Mouse (Mus musculus): ENCODE results near the gene Ccdc32. TPM values are rescaled to one million over a fixed set of nuclear protein-coding genes. Genes with fewer than 3 reads are reported as not detected.

Gene Ccdc32
- polyA plus RNA-seq, 1 experiment from 2014 or later: 19.2 TPM

DNA sequence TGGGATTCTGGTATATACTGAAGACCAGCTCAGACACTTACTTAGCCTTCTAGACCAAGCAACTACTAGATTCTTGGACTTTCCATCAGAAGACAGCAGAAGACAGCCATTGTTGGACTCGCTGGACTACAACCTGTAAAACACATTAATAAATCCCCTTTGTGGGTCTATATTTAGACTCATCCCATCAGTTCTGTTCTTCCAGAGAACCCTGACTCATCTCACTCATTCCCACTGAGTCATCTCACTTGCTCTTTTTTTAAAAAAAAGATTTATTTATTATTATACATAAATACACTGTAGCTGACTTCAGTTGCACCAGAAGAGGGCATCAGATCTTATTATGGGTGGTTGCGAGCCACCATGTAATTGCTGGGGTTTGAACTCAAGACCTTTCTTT is 19.8 kb downstream of the Ccdc32 start:
- peaks cover 18% of the 10 kb centered on the region; the same call in 1 of the 2 replicates for H3K27me3 ChIP-seq (replicated peaks)
- no peak overlapping the region for H3K27ac ChIP-seq
- H3K4me3 ChIP-seq: no peak overlapping the region
- 77% methylated on average over 2 of the region's 2 CpGs for WGBS (ENCODE audit: insufficient replicate concordance)
- H3K9ac ChIP-seq: no peak overlapping the region
- no peak for ATAC-seq
- no peaks in the 10 kb centered on the region for H3K9me3 ChIP-seq (replicated peaks)
- no peaks in the 10 kb centered on the region for H3K36me3 ChIP-seq
- H3K4me1 ChIP-seq: no peaks in the 10 kb centered on the region
- no peak overlapping the region for H3K4me2 ChIP-seq

DNA sequence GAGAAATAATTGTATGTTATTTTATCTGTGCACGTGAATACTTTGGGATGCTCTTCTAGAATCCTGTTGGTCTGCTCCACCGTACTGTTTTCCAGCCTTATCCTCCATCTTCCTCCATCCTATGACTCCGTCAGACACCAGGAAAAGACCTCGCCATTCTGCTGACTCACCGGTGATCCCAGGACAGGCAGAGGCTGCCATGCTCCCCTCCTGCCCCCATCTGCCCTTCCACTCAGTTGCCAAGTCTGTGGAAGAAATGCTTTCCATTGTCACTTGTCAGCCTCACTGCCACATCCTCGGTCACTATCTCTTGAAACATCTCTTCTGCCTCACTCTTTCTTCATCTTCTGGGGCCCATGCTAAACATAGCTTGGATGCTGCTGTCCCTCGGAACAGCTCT is 22.3 kb downstream of the Ccdc32 start:
- Histone ChIP-seq H3K4me3 (no peak overlapping the region), H3K9me3 (replicated peaks) (no peaks in the 10 kb centered on the region), H3K36me3 (no peaks in the 10 kb centered on the region), H3K4me2 (no peak overlapping the region), H3K9ac (no peak overlapping the region), H3K27ac (no peak overlapping the region), H3K4me1 (no peaks in the 10 kb centered on the region), H3K27me3 (replicated peaks) (peaks cover 18% of the 10 kb centered on the region; the same call in 1 of the 2 replicates)
- 54% methylated on average over 7 of the region's 7 CpGs for WGBS (ENCODE audit: insufficient replicate concordance)
- no peak for ATAC-seq

DNA sequence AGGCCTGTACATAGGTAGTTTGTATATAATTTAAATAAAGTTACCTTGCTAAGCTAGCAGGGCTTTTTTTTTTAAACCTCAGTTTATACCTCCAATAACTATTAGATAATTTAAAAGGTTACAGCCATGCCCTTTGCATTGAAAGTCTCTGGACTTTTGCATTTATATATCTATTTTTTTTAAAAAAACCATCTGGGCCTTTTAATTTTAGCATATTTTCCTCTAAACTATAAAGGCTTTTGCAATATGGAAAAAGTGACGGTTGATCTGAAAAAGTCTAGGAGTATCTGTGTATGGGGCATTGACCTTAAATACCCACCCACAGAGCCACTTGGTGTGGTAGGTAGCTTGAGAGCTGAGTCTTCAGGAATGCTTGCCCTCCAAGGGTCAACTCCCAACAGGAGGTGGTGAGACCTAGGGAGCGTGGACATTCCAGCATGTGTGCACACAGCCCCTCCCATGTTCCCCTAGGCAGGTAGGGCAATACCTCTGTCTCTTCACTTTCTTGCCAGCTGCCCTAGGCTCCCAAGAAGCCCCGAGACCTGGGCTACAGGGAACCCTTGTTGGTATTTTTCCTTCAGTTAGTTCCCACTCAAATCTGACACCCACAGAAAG is 30.1 kb downstream of the Ccdc32 start:
- H3K36me3 ChIP-seq: no peaks in the 10 kb centered on the region
- H3K9me3 ChIP-seq (replicated peaks): no peaks in the 10 kb centered on the region
- peaks cover 65% of the 10 kb centered on the region for H3K27me3 ChIP-seq (replicated peaks)
- no peak for ATAC-seq
- 67% methylated on average over 3 of the region's 3 CpGs for WGBS (ENCODE audit: insufficient replicate concordance)
- H3K4me2 ChIP-seq: no peak overlapping the region
- H3K4me3 ChIP-seq: no peak overlapping the region
- peaks cover 8% of the 10 kb centered on the region; the same call in 1 of the 2 replicates for H3K4me1 ChIP-seq
- no peak overlapping the region for H3K9ac ChIP-seq
- no peak overlapping the region for H3K27ac ChIP-seq

DNA sequence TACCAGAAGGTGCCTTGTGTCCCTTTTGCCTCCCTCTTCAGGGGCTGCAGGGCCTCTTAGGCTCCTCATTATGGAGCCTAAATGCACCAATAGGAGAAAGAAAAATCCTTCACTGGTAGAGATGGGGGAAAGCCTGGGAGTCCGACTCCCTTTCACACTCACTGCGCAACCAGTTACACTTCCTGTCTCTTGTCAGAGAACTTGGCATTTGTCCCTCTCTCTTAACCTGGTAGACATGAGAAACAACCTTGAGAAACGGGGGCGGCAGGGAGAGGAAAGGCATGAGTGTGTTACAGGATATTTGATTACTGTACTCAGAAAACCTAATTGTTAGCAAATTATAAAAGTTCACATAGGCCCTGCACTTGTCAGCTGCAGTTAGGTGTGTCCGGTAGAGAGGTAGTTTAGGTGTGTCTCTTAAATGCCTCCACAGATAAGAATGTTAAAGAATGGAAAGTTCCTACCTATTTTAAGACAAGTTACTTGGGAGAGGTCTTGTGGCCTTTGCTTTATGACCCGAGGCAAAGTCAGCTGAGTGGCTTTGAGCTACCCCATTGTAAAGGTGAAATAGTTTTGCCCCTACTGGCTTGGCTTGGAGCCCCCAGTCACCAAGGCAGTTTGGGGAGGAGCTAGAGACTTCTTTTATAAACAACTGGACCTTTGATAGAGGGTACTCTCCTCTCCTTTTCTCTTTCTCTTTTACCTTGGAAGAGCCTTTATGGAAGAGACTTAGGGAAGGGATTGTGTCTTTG is 30.9 kb downstream of the Ccdc32 start:
- H3K9ac ChIP-seq: no peak overlapping the region

DNA sequence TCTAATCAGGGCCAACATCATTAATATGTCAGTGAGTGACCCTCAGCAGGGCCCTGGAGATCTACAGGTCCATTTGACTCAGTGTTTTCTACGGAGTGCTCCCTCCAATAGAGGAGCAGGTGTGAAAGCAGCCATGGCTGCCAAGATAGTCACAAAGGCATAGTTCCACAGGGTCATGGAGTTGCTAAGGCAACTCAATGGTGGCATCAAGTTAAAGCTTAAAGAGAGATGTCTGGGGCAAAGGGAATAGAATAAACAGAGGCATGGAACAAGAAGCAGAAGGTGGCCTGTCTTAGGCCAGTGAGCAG is 32.4 kb downstream of the Ccdc32 start:
- Histone ChIP-seq H3K36me3 (no peaks in the 10 kb centered on the region), H3K4me1 (peaks cover 8% of the 10 kb centered on the region; the same call in 1 of the 2 replicates), H3K27me3 (replicated peaks) (peaks cover 78% of the 10 kb centered on the region), H3K4me3 (no peak overlapping the region), H3K9me3 (replicated peaks) (no peaks in the 10 kb centered on the region), H3K4me2 (no peak overlapping the region), H3K27ac (no peak overlapping the region), H3K9ac (no peak overlapping the region)
- ATAC-seq: no peak
- WGBS (ENCODE audit: insufficient replicate concordance): 60% methylated on average over 1 of the region's 1 CpGs

More for the DNA sequence above, 30.9 kb downstream of the Ccdc32 start:
- Histone ChIP-seq H3K36me3 (no peaks in the 10 kb centered on the region), H3K27me3 (replicated peaks) (peaks cover 71% of the 10 kb centered on the region), H3K4me3 (no peak overlapping the region), H3K4me2 (no peak overlapping the region), H3K4me1 (peaks cover 8% of the 10 kb centered on the region; the same call in 1 of the 2 replicates), H3K27ac (no peak overlapping the region), H3K9me3 (replicated peaks) (no peaks in the 10 kb centered on the region)
- no peak for ATAC-seq
- 54% methylated on average over 6 of the region's 6 CpGs for WGBS (ENCODE audit: insufficient replicate concordance)

DNA sequence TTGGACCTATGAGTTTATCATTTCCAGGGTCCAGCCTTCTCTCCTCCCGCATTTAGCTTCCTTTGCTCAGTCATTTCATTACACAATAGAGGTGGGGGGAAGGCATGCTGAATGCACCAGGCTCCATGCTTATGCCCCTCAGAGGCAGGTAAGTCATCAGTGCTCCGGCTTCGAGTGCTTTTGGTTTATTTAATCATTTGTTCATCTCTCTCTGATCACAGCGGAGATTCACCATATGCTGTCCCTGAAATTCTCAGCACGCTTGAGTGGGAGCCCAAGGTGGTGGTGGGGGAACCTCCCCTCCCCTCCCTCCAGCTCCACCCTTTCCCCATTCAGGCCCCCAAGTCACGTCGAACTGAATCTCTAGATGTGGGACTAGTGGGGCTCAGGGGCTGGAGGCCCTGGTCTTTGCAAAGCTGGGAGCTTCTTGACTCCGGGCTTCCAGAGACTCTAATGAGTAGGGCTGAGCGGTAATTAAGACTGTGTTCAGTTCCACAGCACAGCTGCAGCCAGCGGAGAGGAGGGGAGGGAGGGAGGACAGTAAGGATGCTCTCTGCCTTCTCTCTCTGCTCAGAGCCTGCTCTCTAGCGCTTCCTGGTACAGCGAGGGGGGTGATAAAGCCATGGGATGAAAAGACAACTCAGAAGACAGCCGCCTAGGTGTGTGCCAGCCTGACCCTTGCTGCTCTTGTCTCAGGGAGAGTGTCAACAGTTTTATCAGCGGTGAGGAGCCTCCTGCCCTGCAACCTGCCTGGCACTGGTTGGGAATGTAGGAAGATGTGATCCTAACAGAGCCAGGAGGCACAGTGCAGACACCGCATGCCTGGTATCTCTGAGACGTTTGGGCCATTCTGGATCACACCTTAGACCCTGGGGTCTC is 33.0 kb downstream of the Ccdc32 start:
- Histone ChIP-seq H3K27ac (no peak overlapping the region), H3K27me3 (replicated peaks) (peaks cover 78% of the 10 kb centered on the region), H3K9ac (no peak overlapping the region), H3K4me3 (no peak overlapping the region), H3K9me3 (replicated peaks) (no peaks in the 10 kb centered on the region), H3K4me2 (no peak overlapping the region), H3K36me3 (no peaks in the 10 kb centered on the region), H3K4me1 (peaks cover 8% of the 10 kb centered on the region; the same call in 1 of the 2 replicates)
- WGBS (ENCODE audit: insufficient replicate concordance): 47% methylated on average over 16 of the region's 16 CpGs
- ATAC-seq: no peak

DNA sequence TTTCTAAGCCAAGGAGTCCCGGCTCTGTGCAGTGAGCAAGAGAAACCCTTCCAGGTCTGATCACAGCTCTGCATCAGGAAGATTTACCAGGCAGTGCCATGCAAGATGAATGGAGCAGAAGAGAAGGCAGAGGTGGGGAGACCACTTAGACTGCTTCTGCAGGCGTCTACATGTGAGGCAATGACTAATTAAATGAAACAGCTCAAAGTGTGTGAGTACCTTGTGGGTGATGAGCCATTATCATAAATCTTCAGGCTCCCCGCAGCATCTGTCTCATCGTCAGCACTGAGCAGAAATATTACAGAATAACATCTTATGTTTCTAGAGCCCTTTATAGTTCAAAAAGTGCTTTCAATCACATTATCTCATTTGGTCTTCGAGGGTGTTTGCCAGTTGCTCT is 33.7 kb downstream of the Ccdc32 start:
- H3K27ac ChIP-seq: no peak overlapping the region
- no peaks in the 10 kb centered on the region for H3K36me3 ChIP-seq
- H3K4me3 ChIP-seq: no peak overlapping the region
- no peak for ATAC-seq
- WGBS (ENCODE audit: insufficient replicate concordance): 51% methylated on average over 5 of the region's 5 CpGs
- H3K9ac ChIP-seq: no peak overlapping the region
- peaks cover 71% of the 10 kb centered on the region for H3K27me3 ChIP-seq (replicated peaks)
- H3K4me2 ChIP-seq: no peak overlapping the region
- 0 out of 2 replicates have a peak, but pooled peaks cover 3% of the 10 kb centered on the region for H3K9me3 ChIP-seq (replicated peaks)
- peaks cover 8% of the 10 kb centered on the region; the same call in 1 of the 2 replicates for H3K4me1 ChIP-seq

DNA sequence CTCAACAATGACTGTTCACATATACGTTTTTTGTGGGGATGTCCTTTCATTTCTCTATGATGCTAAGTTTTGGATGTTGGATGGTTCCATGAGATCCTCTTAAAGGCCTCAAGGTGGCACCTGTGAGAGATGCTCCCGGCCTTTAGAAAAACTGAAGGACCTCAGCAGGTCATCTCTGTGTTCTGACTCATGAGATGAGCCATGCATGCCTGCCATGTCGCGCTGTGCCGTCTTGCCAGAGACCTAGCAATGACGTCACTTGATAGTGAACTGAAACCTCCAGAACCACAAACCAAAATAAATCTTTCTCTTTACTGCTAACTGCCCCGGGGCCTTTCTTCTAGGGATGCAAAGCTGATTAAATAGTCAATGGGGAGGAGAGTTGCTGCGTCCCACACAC is 45.4 kb downstream of the Ccdc32 start:
- Histone ChIP-seq H3K27me3 (replicated peaks) (peaks cover 37% of the 10 kb centered on the region), H3K9me3 (replicated peaks) (no peaks in the 10 kb centered on the region), H3K9ac (no peak overlapping the region), H3K36me3 (no peaks in the 10 kb centered on the region), H3K27ac (no peak overlapping the region), H3K4me1 (no peaks in the 10 kb centered on the region), H3K4me2 (no peak overlapping the region), H3K4me3 (no peak overlapping the region)
- ATAC-seq: no peak
- 61% methylated on average over 8 of the region's 8 CpGs for WGBS (ENCODE audit: insufficient replicate concordance)

DNA sequence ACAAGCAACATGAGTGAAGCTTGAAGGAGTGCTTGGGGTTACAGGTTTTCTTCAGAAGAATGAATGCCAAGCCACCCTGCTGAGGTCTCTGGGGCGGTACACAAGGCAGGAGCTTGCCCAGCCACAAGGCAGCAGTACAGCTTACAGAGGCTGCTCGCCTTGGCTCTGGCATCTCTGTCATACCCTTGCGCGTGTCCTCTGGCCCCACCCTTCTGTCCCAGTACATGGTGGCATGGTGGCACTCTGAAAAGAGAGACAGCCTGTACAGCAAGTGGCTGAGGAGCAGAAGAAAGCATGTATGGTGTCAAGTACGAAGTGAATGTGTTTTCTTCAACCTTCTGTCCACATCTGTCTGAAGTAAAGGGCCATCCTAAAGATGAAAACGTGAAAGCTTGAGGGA is 48.4 kb downstream of the Ccdc32 start:
- H3K9me3 ChIP-seq (replicated peaks): no peaks in the 10 kb centered on the region
- H3K4me2 ChIP-seq: no peak overlapping the region
- H3K27me3 ChIP-seq (replicated peaks): peaks cover 65% of the 10 kb centered on the region
- H3K27ac ChIP-seq: no peak overlapping the region
- H3K9ac ChIP-seq: no peak overlapping the region
- no peak for ATAC-seq
- no peaks in the 10 kb centered on the region for H3K36me3 ChIP-seq
- no peak overlapping the region for H3K4me3 ChIP-seq
- WGBS (ENCODE audit: insufficient replicate concordance): 67% methylated on average over 6 of the region's 6 CpGs
- peaks cover 13% of the 10 kb centered on the region for H3K4me1 ChIP-seq

DNA sequence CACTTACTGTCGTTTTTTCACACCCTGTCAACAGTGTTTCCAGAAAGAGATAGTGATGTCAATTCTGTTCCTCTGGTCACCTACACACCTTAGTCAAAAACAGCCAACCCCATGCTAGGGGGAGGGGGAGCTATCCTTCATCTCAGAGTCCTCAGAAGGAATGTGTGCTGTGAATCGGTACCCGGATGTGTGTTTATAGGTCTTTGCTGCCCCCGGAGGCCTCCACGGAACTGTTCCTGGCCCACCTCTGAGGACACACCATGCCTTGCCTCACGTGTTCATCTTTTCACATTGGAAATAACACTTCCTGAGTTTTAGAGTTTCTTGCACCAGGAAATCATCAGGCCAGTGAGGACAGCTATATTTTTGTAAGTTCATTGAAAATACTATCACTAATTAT is 51.1 kb downstream of the Ccdc32 start:
- H3K9ac ChIP-seq: no peak overlapping the region
- H3K27me3 ChIP-seq (replicated peaks): peaks cover 81% of the 10 kb centered on the region
- WGBS (ENCODE audit: insufficient replicate concordance): 31% methylated on average over 6 of the region's 6 CpGs
- no peaks in the 10 kb centered on the region for H3K9me3 ChIP-seq (replicated peaks)
- H3K4me2 ChIP-seq: no peak overlapping the region
- H3K4me3 ChIP-seq: no peak overlapping the region
- no peaks in the 10 kb centered on the region for H3K36me3 ChIP-seq
- H3K4me1 ChIP-seq: peaks cover 24% of the 10 kb centered on the region
- no peak for ATAC-seq
- H3K27ac ChIP-seq: no peak overlapping the region

DNA sequence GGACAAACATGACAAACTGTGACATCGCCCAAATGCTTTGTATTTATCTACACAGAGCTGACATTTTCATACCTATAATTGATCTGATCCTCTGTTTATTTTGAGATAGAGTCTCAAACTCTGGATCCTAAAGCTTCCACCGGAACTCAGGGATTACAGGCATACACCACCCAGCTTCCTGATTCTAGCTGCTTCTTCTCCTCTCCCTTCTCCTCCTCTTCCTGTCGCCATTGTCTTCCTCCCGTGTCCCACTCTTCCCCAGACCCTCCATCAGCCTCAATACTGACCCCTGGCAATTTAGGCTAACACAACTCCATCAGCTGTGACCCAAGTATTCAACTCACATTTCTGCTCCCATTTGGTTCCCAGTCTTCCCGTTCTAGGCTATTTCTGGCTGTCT is 52.3 kb downstream of the Ccdc32 start:
- WGBS (ENCODE audit: insufficient replicate concordance): 17% methylated on average over 5 of the region's 5 CpGs
- H3K36me3 ChIP-seq: no peaks in the 10 kb centered on the region
- H3K4me2 ChIP-seq: peak overlapping the region; percentile 85
- H3K27me3 ChIP-seq (replicated peaks): peaks cover 79% of the 10 kb centered on the region
- ATAC-seq: no peak
- no peak overlapping the region for H3K27ac ChIP-seq
- peak overlapping the region; percentile 61 for H3K4me3 ChIP-seq
- no peaks in the 10 kb centered on the region for H3K9me3 ChIP-seq (replicated peaks)
- peaks cover 35% of the 10 kb centered on the region for H3K4me1 ChIP-seq
- peak overlapping the region; percentile 65; the same call in 1 of the 2 replicates for H3K9ac ChIP-seq
